Mouse (Mus musculus) embryonic facial prominence, embryonic 10.5 days (tissue): ENCODE data around the gene Gm3696. TPM values are rescaled to one million over a fixed set of nuclear protein-coding genes. Genes with fewer than 3 reads are reported as not detected.
"Not testable (repeated sequence)": the region's sequence is repeated elsewhere in the genome, so short reads cannot be mapped to it uniquely, and the experiment has no call there.

ENCODE experiments used
- DNase-seq: peaks from one replicate; pipeline ENCODE4 v3.0.0-alpha.2; 2017; ENCODE audit warnings: low spot score
- H3K27ac ChIP-seq: fragments of 300-500 bp; sonication (generic); replicated peaks from 2 replicates; pipeline ENCODE4 v1.5.1; 2016; ENCODE audit warnings: mild to moderate bottlenecking
- H3K27me3 ChIP-seq: fragments of 300-500 bp; sonication (generic); replicated peaks from 2 replicates; pipeline ENCODE4 v1.6.1; 2016; ENCODE audit warnings: low read depth, mild to moderate bottlenecking; ENCODE audit not compliant: poor library complexity, severe bottlenecking
- H3K36me3 ChIP-seq: fragments of 300-500 bp; sonication (generic); replicated peaks from 2 replicates; pipeline ENCODE4 v1.6.1; 2016; ENCODE audit warnings: mild to moderate bottlenecking, moderate library complexity
- H3K4me1 ChIP-seq: fragments of 300-500 bp; sonication (generic); 2 replicates; pipeline ENCODE4 v1.6.1; 2016
- H3K4me3 ChIP-seq: fragments of 300-500 bp; sonication (generic); 2 replicates; pipeline ENCODE4 v1.5.1; 2016; ENCODE audit warnings: mild to moderate bottlenecking, moderate library complexity
- H3K9me3 ChIP-seq: fragments of 300-500 bp; sonication (generic); 2 replicates; pipeline ENCODE4 v1.6.1; 2016; ENCODE audit warnings: mild to moderate bottlenecking
- WGBS: fragments of 180-500 bp; shearing (Covaris S2); methylation state at CpG from one replicate; pipeline ENCODE4 v1.1.7; 2016; 5-methylcytosine and 5-hydroxymethylcytosine counted together
- polyA plus RNA-seq: library from polyadenylated mRNA; unstranded; fragments of >200 nt; fragmentation: Nextera tagmentation; extraction: Ambion mirVana; gene quantifications from 2 replicates; pipeline ENCODE4 v1.2.1, GENCODE M21; 2016

The Gm3696 gene
- polyA plus RNA-seq, result 1.9 and 2.7 TPM in 2 replicates

- DNase-seq, result not testable (repeated sequence)
- 87% methylated on average over 1 of the region's 3 CpGs for WGBS
Measured at GRCm38 (mm10) chr14:7100521-7100920, at the start of gene Gm3696. TSS of gene Gm3696 (minus strand) at chr14:7100621.

DNA sequence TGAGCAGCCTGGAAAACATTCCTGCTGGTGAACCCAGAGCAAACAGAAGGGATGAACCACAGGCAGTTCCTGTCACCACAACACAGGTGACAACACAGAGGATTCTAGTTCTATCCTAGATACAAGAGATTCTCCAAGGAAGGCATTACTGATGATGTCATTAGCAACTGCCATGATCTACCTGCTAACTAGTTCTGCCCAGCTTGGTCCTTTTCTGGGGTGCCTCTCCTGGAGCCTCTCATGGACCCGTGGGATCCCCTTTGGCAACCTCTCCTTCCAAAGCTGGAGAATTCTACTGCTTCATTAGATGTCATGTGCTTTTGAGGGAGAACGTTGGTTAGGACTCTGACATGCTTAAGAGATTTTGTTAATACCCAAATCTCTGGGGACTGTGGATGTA lies 24.9 kb upstream of the Gm3696 start, which contains the start of gene Gm6676:
Gm6676 (minus strand) TSS at position 101 of the 400 bp plus-strand sequence.
- H3K27me3 ChIP-seq, H3K36me3 ChIP-seq, H3K4me1 ChIP-seq, DNase-seq, H3K9me3 ChIP-seq, H3K4me3 ChIP-seq, H3K27ac ChIP-seq: not testable (repeated sequence)
- WGBS, result no CpG with 5 or more reads among the region's 2 CpGs

More at GRCm38 (mm10) chr14:7100521-7100920, at the start of gene Gm3696:
- H3K4me1 ChIP-seq, H3K9me3 ChIP-seq, H3K36me3 ChIP-seq, H3K27ac ChIP-seq, H3K4me3 ChIP-seq, H3K27me3 ChIP-seq: not testable (repeated sequence)

DNA sequence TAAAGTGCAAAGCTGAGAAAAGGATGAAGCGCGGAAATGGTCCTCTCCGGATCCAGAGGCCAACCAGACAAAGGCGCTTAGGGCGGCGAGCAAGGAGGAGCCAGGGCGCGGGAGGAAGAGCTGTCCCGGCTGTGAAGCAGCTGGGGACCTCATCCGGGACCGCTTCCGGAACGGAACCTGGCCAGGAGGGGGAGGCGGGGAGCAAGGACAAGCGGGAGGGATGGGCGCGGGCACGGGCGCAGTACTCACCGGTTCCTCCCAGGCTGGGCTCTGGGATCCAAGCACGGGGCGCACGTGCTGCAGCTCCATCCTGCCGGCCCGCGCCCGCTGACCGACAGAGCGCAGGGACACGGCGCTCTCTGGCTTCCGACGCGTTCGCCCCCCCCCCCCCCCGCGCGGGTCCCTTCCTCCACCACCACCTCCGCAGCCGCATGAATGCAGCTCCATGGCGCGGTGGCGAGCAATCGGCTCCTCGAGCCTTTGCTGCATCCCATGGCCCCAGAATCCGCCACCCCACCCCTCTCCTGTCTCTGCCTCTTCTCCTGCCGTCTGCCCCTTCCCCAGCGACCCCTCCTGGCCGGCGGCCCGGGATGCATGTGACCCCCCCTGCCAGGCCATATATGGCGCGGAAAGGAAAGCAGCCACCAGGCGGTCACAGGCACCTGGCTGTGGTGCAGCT lies 4.8 kb upstream of the Gm3696 start:
- H3K9me3 ChIP-seq, H3K36me3 ChIP-seq, H3K4me1 ChIP-seq, H3K27me3 ChIP-seq: not testable (repeated sequence)
- WGBS, result 0% methylated on average over 13 of the region's 54 CpGs
- peak overlapping the region; percentile 62 for H3K4me3 ChIP-seq
- peak overlapping the region; percentile 93 for H3K27ac ChIP-seq
- DNase-seq, result peak; percentile 70

DNA sequence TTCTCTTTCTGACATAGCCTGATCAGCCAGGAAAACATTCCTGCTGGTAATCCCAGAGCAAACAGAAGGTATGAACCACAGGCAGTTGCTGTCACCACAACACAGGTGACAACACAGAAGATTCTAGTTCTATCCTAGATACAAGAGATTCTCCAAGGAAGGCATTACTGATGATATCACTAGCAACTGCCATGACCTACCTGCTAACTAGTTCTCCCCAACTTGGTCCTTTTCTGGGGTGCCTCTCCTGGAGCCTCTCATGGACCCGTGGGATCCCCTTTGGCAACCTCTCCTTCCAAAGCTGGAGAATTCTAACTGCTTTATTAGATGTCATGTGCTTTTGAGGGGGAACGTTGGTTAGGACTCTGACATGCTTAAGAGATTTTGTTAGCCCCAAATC lies 55.6 kb downstream of the Gm3696 start, which contains the start of gene Gm3685:
Gm3685 (minus strand) TSS at position 101 of the 400 bp plus-strand sequence.
- not testable (repeated sequence) for DNase-seq, H3K4me3 ChIP-seq, H3K27ac ChIP-seq, H3K36me3 ChIP-seq, H3K9me3 ChIP-seq, H3K27me3 ChIP-seq, H3K4me1 ChIP-seq
- no CpG with 5 or more reads among the region's 2 CpGs for WGBS

Other genes with a start within 250 kb of the Gm3696 start
- 1.9 and 2.2 TPM in 2 replicates for gene Gm3667, start 210.7 kb downstream of the Gm3696 start, polyA plus RNA-seq
- not detected in 2 replicates for gene Gm6356, start 126.8 kb downstream of the Gm3696 start, polyA plus RNA-seq
- gene Gm10406, start 73.2 kb downstream of the Gm3696 start, polyA plus RNA-seq, result 1.3 TPM in 2 replicates
- not detected in 2 replicates for gene Gm3685, start 55.7 kb downstream of the Gm3696 start, polyA plus RNA-seq
- not detected in 2 replicates for gene Gm6676, start 24.8 kb upstream of the Gm3696 start, polyA plus RNA-seq
- gene Gm3512, start 73.9 kb upstream of the Gm3696 start, polyA plus RNA-seq, result 4.2 and 4.6 TPM in 2 replicates
- gene Gm16434, start 93.9 kb upstream of the Gm3696 start, polyA plus RNA-seq, result not detected in 2 replicates
- gene Gm3727, start 164.1 kb upstream of the Gm3696 start, polyA plus RNA-seq, result not detected in 2 replicates
- 0.93 and 1.6 TPM in 2 replicates for gene Gm3739, start 214.4 kb upstream of the Gm3696 start, polyA plus RNA-seq
- gene Gm5797, start 231.8 kb upstream of the Gm3696 start, polyA plus RNA-seq, result not detected in 2 replicates